Mouse (Mus musculus): ENCODE results near the gene 3110082I17Rik. TPM values are rescaled to one million over a fixed set of nuclear protein-coding genes. Genes with fewer than 3 reads are reported as not detected.

Gene 3110082I17Rik
- total RNA-seq, 2 experiments from 2014 or later, result 16.3 to 17.9 TPM

GRCm38 (mm10) chr5:139371118-139371517 lies 89.2 kb downstream of the 3110082I17Rik start:
- intact Hi-C loops (cut with DNase I), result no loop called here
- DNase-seq (ENCODE audit: extremely low spot score in 1 of 2, low spot score in 2 of 2), result no peak
- peak overlapping the region; percentile 86 for H3K4me3 ChIP-seq
- TF ChIP-seq CTCF (IDR thresholded peaks at IDR 0.05), result no peak
- H3K27ac ChIP-seq, result peak overlapping the region; percentile 94; the same call in 1 of the 2 replicates

GRCm38 (mm10) chr5:139370336-139370735 lies 90.0 kb downstream of the 3110082I17Rik start:
- TF ChIP-seq CTCF (IDR thresholded peaks at IDR 0.05), result no peak
- H3K4me3 ChIP-seq, result no peak overlapping the region
- intact Hi-C loops (cut with DNase I), result no loop called here
- no peak for DNase-seq (ENCODE audit: extremely low spot score in 1 of 2, low spot score in 2 of 2)
- peak overlapping the region; percentile 94; the same call in 1 of the 2 replicates for H3K27ac ChIP-seq

DNA sequence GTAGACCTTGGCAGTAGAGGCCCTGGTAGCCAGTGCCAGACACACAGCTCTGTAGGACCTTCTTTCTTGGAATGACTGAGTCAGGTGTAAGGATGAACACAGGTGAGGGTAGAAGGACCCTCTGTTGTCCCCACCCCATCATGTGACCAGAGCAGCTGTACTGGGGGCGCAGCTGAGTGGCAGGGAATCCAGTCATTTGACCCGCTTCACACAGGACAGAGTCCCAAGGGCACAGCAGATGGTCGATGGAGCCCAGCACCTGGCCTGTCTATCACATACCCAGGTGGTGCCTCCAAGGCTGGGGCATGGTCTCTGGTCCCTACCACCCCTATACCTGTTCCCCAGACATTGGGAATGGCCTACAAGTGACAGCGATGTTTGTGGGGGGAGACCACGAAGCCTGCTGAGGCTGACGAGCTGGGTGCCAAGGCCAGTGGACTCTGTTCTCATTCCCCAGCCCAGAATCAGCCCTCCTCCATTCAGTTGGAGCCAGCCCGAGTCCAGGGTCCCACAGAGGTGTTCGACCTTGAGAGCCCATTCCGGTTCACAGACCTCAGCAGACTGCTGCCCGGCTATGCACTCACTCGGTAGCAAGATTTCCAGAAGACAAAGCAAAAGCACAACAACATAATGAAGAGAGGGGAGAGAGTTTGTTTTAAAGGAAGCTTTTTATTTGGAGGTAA lies 91.5 kb downstream of the 3110082I17Rik start:
- intact Hi-C loops (cut with DNase I), result no loop called here
- TF ChIP-seq CTCF (IDR thresholded peaks at IDR 0.05), result no peak
- no peak for DNase-seq (ENCODE audit: extremely low spot score in 1 of 2, low spot score in 2 of 2)
- no peak overlapping the region; the same call in 1 of the 2 replicates for H3K27ac ChIP-seq
- no peak overlapping the region for H3K4me3 ChIP-seq

DNA sequence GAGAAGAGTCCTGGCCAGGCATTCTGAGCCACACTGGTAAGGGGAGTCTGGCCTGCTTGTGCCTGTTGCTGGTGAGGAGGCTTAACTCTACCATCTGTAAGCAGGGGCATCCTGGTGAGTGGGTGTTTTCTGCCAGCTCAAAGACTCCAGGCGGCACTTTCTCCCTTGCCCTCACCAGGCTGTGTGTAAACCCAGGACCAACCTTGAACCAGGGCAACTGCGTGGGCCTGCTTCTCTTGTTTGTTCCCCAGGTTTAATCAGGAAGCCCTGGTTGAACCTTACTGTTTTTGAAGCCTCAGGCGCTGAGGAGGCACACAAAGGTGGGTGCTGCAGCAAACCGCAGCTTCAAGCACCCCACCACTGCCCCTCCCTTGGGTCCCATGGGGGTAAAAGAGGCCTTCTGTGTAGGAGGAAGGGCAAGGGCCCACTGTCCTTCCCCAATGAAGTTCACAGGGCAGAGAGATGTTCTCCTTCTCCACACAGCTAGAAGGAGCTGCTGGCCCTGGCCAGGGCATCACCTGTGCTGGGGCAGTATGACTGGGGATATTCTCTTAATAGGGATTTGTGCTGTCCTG lies 92.4 kb downstream of the 3110082I17Rik start:
- H3K4me3 ChIP-seq, result no peak overlapping the region
- no peak for DNase-seq (ENCODE audit: extremely low spot score in 1 of 2, low spot score in 2 of 2)
- peak overlapping the region; percentile 37 for H3K27ac ChIP-seq
- no peak for TF ChIP-seq CTCF (IDR thresholded peaks at IDR 0.05)
- intact Hi-C loops (cut with DNase I), result no loop called here

DNA sequence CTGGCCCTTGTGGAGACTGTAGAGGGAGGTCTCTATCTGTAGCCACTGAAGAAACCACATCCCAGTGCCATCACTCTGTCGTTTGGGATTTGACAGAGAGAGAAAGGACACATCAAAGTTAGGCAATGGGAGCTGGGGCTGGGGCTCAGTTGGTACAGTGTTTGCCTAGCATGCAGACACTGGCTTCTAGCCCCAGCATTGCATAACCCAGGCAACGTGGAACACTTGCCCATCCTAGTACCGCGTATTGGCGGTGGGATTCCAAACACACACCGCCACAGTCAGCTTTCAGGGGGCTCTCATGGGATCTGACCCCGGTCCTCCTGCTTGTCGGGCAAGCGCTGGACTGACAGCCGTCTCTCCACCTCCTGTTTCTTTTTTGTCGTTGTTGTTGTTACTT lies 93.8 kb downstream of the 3110082I17Rik start:
- intact Hi-C loops (cut with DNase I), result no loop called here
- no peak for DNase-seq (ENCODE audit: extremely low spot score in 1 of 2, low spot score in 2 of 2)
- no peak overlapping the region for H3K4me3 ChIP-seq
- no peak for TF ChIP-seq CTCF (IDR thresholded peaks at IDR 0.05)
- 0 out of 2 replicates have a peak overlapping the region, but pooled peaks have one; percentile 28 for H3K27ac ChIP-seq

- H3K27ac ChIP-seq, result no peak overlapping the region
- no peak for TF ChIP-seq CTCF (IDR thresholded peaks at IDR 0.05)
- DNase-seq (ENCODE audit: extremely low spot score in 1 of 2, low spot score in 2 of 2), result no peak
- intact Hi-C loops (cut with DNase I), result loop anchor here (2.0 kb wide), 1 partner anchor 103 kb away; no protein-coding TSS in a partner anchor
- H3K4me3 ChIP-seq, result no peak overlapping the region
Measured at GRCm38 (mm10) chr5:139365827-139366226, 94.5 kb downstream of the 3110082I17Rik start.

- Histone ChIP-seq H3K27ac (peak overlapping the region; percentile 85), H3K4me3 (no peak overlapping the region)
- DNase-seq (ENCODE audit: extremely low spot score in 1 of 2, low spot score in 2 of 2), result no peak
- intact Hi-C loops (cut with DNase I), result loop anchor here (1.0 to 2.0 kb wide), 2 partner anchors 33 to 104 kb away; no protein-coding TSS in a partner anchor
- no peak for TF ChIP-seq CTCF (IDR thresholded peaks at IDR 0.05)
Measured at GRCm38 (mm10) chr5:139364911-139365571, 95.3 kb downstream of the 3110082I17Rik start.

DNA sequence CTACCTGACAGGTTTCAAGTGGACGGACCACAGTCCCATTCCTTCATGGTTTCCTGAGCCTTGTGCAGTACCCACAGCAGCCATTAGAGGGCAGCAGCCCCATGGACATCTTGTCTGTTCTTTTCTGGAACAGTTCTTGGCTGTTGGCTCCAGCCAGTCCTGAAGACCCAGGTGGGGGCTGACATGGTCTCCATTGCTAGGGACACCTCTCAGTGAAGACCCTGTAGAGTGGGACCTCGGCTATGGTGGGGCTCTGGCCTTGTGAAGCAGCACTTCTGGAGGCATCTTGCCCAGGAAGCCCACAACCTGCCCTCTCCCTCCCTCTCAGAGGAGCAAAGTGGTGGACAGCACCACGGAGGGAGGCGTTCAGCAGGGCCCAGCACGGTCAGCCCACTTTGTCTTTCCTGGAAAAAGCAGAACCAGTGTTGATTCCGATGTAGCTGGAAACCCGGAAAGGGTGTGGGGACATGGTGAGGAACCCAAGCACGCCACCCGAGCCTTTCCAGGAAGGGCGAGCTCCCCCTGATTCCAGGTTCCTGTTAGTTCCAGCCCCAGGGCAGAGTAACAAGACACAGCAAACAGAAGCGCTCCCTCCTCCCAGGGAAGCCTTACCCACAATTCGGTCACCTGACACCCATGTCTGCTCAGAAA lies 95.9 kb downstream of the 3110082I17Rik start:
- peak overlapping the region; percentile 85 for H3K27ac ChIP-seq
- peak; percentile 84 to 93 for DNase-seq (ENCODE audit: extremely low spot score in 1 of 2, low spot score in 2 of 2)
- H3K4me3 ChIP-seq, result no peak overlapping the region
- TF ChIP-seq CTCF (IDR thresholded peaks at IDR 0.05), result peak; percentile 100
- intact Hi-C loops (cut with DNase I), result loop anchor here (1.0 to 2.0 kb wide), 2 partner anchors 34 to 104 kb away; no protein-coding TSS in a partner anchor

- intact Hi-C loops (cut with DNase I), result loop anchor here (1.0 to 2.0 kb wide), 2 partner anchors 34 to 105 kb away; no protein-coding TSS in a partner anchor
- no peak for TF ChIP-seq CTCF (IDR thresholded peaks at IDR 0.05)
- DNase-seq (ENCODE audit: extremely low spot score in 1 of 2, low spot score in 2 of 2), result no peak
- Histone ChIP-seq H3K27ac (peak overlapping the region; percentile 85), H3K4me3 (no peak overlapping the region)
Measured at GRCm38 (mm10) chr5:139363858-139364257, 96.5 kb downstream of the 3110082I17Rik start.

DNA sequence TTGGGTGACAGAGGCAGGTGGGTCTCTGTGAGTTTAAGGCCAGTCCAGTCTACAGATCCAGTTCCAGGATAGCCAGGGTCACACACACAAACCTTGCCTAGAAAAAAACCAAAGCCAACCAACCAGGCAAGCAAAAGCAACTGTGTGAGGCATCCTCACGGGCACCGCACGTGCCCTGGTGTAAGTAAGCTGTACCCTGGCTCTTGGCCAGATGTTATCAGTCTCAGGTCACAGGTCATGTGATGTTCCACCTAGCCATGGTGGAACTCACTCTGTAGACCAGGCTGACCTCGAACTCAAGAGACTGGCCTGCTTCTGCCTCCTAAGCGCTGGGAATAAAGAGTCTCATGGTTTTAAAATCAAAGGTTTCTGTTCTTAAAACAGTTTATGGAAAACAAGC lies 101.1 kb downstream of the 3110082I17Rik start:
- Histone ChIP-seq H3K27ac (no peak overlapping the region), H3K4me3 (no peak overlapping the region)
- intact Hi-C loops (cut with DNase I), result loop anchor here (5.0 to 10.0 kb wide), 2 partner anchors 308 to 514 kb away; no protein-coding TSS in a partner anchor
- DNase-seq (ENCODE audit: extremely low spot score in 1 of 2, low spot score in 2 of 2), result no peak
- no peak for TF ChIP-seq CTCF (IDR thresholded peaks at IDR 0.05)

GRCm38 (mm10) chr5:139358653-139359052 lies 101.7 kb downstream of the 3110082I17Rik start:
- intact Hi-C loops (cut with DNase I), result loop anchor here (5.0 to 10.0 kb wide), 2 partner anchors 309 to 514 kb away; no protein-coding TSS in a partner anchor
- H3K4me3 ChIP-seq, result no peak overlapping the region
- no peak for DNase-seq (ENCODE audit: extremely low spot score in 1 of 2, low spot score in 2 of 2)
- no peak overlapping the region for H3K27ac ChIP-seq
- TF ChIP-seq CTCF (IDR thresholded peaks at IDR 0.05), result peak; percentile 63

Measured in left cerebral cortex, adult 2 months (tissue).